ENCODE assay signal across 9 mouse cellular contexts in genomic region chr6:125577882-125578646, GRCm38 (mm10). TPM values are rescaled to one million over a fixed set of nuclear protein-coding genes. Genes with fewer than 3 reads are reported as not detected.
A peak's percentile ranks its signal among the peaks of the same experiment; 100 is the strongest.
DNase-seq lines count a peak whose midpoint lies in the region; ATAC-seq and TF ChIP-seq lines count a peak whose summit lies in the region.
"Had no signal": no experiment of that assay in that cellular context is flagged by ENCODE, and none has a peak within 500 bp of the region (broad histone marks: within the 10 kb centered on the region; RNA-seq: fewer than 3 reads in every experiment).

No protein-coding gene starts in this region.

- 55% methylated on average over 11 of the region's 11 CpGs for WGBS in heart, embryonic 11.5 days (ENCODE audit: insufficient replicate concordance)
- WGBS in limb, embryonic 15.5 days, result 49% methylated on average over 11 of the region's 11 CpGs

- H3K4me3 ChIP-seq in heart, embryonic 11.5 days (ENCODE audit: low read depth, low read length), result no peak overlapping the region
- H3K4me3 ChIP-seq in embryonic fibroblast, embryonic 13.5 days (ENCODE audit: insufficient read depth, low read length), result no peak overlapping the region
- no peak overlapping the region for H3K4me3 ChIP-seq in limb, embryonic 15.5 days
- H3K4me3 ChIP-seq: lung, embryonic 15.5 days had no signal

- no peak overlapping the region for H3K27ac ChIP-seq in heart, embryonic 11.5 days (ENCODE audit: low read depth, low read length)
- H3K27ac ChIP-seq in embryonic fibroblast, embryonic 13.5 days (ENCODE audit: insufficient read depth, low read length), result peak overlapping the region; percentile 63
- 0 out of 2 replicates have a peak overlapping the region, but pooled peaks have one; percentile 23 for H3K27ac ChIP-seq in limb, embryonic 15.5 days
- H3K27ac ChIP-seq: lung, embryonic 15.5 days had no signal

- H3K4me1 ChIP-seq in heart, embryonic 11.5 days (ENCODE audit: control insufficient read depth, insufficient read depth, low read length), result peaks cover 11% of the 10 kb centered on the region
- peaks cover 4% of the 10 kb centered on the region; the same call in 1 of the 2 replicates for H3K4me1 ChIP-seq in embryonic fibroblast, embryonic 13.5 days (ENCODE audit: control insufficient read depth, insufficient read depth, low read length)
- peaks cover 31% of the 10 kb centered on the region for H3K4me1 ChIP-seq in limb, embryonic 15.5 days

- H3K36me3 ChIP-seq in heart, embryonic 11.5 days (ENCODE audit: control insufficient read depth, insufficient read depth, low read length), result no peaks in the 10 kb centered on the region
- H3K36me3 ChIP-seq in limb, embryonic 15.5 days, result no peaks in the 10 kb centered on the region
- H3K36me3 ChIP-seq: lung, embryonic 15.5 days had no signal

- ATAC-seq in heart, embryonic 11.5 days (replicated peaks; ENCODE audit: insufficient number of reproducible peaks, low FRiP score, low TSS enrichment), result no peak
- no peak for ATAC-seq in limb, embryonic 15.5 days (ENCODE audit: insufficient number of reproducible peaks, low FRiP score, low TSS enrichment, low read depth)

- peak; percentile 95 for DNase-seq in heart, adult 11 months
- peak; percentile 99 for DNase-seq in R1 (ENCODE audit: low read depth, low spot score)
- DNase-seq in natural killer cell, adult 2 months (ENCODE audit: low spot score in 2 of 2), result no peak
- no peak for DNase-seq in left cerebral cortex, postnatal 36 days (ENCODE audit: low spot score in 2 of 2)
- no peak for DNase-seq in spleen, adult 12 weeks (ENCODE audit: low spot score)

- no peak for TF ChIP-seq CTCF in embryonic fibroblast, embryonic 13.5 days (IDR thresholded peaks at IDR 0.05; ENCODE audit: borderline replicate concordance, insufficient read depth, low read length)

- no peak overlapping the region for H3K9ac ChIP-seq in heart, embryonic 11.5 days (ENCODE audit: low read depth, low read length)
- H3K9ac ChIP-seq in limb, embryonic 15.5 days, result no peak overlapping the region
- H3K9ac ChIP-seq: lung, embryonic 15.5 days had no signal

- TF ChIP-seq POLR2A in embryonic fibroblast, embryonic 13.5 days (IDR thresholded peaks at IDR 0.05; ENCODE audit: low read depth, low read length), result no peak

- intact Hi-C loops in left cerebral cortex, postnatal 36 days (cut with DNase I), result no loop called here

- no peaks in the 10 kb centered on the region for H3K9me3 ChIP-seq in heart, embryonic 11.5 days (replicated peaks; ENCODE audit: control insufficient read depth, low read length)
- no peaks in the 10 kb centered on the region for H3K9me3 ChIP-seq in limb, embryonic 15.5 days
- H3K9me3 ChIP-seq: lung, embryonic 15.5 days had no signal

- H3K27me3 ChIP-seq in heart, embryonic 11.5 days (ENCODE audit: control insufficient read depth, insufficient read depth, low read length), result no peaks in the 10 kb centered on the region
- no peaks in the 10 kb centered on the region for H3K27me3 ChIP-seq in limb, embryonic 15.5 days
- H3K27me3 ChIP-seq: lung, embryonic 15.5 days had no signal

- no peak overlapping the region for H3K4me2 ChIP-seq in heart, embryonic 11.5 days
- no peak overlapping the region for H3K4me2 ChIP-seq in limb, embryonic 15.5 days
- H3K4me2 ChIP-seq: lung, embryonic 15.5 days had no signal

RNA-seq across cellular contexts. Expression of gene Vwf, which starts 31.5 kb away (rescaled TPM):
- 31.2 and 32.2 TPM in 2 replicates for polyA plus RNA-seq in heart, embryonic 11.5 days (2014; fragmentation: Nextera tagmentation; extraction: Ambion mirVana)
- polyA plus RNA-seq in embryonic fibroblast, embryonic 13.5 days (2011; ENCODE audit: insufficient read length, low read depth, missing spikeins), result 0.15 TPM in 1 of 2 replicates, not detected in the other
- polyA plus RNA-seq in limb, embryonic 15.5 days (2015; fragmentation: Nextera tagmentation; extraction: Ambion mirVana), result 7.9 and 11.3 TPM in 2 replicates
- total RNA-seq in left cerebral cortex, postnatal 36 days (2021), result 10 to 100 TPM; 15.4 to 18.6 TPM

Comparison
In these comparisons a context has a peak if more than half of its experiments do, and no peak if none do; other contexts are left out.
1. DNase-seq: peak in heart, adult 11 months (single experiment) and R1 (single experiment); none in natural killer cell, adult 2 months (0 of 2), left cerebral cortex, postnatal 36 days (0 of 2) and spleen, adult 12 weeks (single experiment).